Mouse (Mus musculus): ENCODE measurements around the gene Sbf2. TPM values are rescaled to one million over a fixed set of nuclear protein-coding genes. Genes with fewer than 3 reads are reported as not detected.
"Not testable (repeated sequence)": the region's sequence is repeated elsewhere in the genome, so short reads cannot be mapped to it uniquely, and the experiment has no call there.

Gene Sbf2
- polyA plus RNA-seq, 1 experiment from 2014 or later = 68.8 TPM

DNA sequence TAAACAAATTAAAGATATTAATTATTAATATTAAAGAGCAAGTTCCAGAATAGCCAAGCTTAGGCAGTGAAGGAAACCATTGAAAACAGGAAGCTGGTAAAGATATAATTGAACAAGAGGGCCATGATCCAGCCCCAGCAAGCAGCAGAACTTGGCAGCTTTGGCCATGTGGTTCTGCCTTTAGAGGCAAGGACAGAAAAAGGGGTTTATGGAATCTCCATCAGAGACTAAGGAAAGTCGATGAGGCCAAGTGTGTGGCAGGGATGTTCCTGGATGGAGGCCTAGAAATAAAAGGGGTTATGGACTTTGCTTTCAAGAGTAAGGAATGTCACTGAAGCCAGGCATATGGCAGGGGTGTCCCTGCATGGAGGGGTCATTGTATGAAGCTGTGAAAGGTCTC lies 198.4 kb downstream of the Sbf2 start:
- no peak overlapping the region for H3K9ac ChIP-seq (replicated peaks)
- peaks cover 9% of the 10 kb centered on the region for H3K36me3 ChIP-seq
- no peak overlapping the region for H3K4me2 ChIP-seq (replicated peaks)
- H3K9me3 ChIP-seq = no peaks in the 10 kb centered on the region
- no peak overlapping the region for H3K27ac ChIP-seq (replicated peaks)
- ATAC-seq (replicated peaks) = no peak
- no peaks in the 10 kb centered on the region for H3K4me1 ChIP-seq
- no peak overlapping the region for H3K4me3 ChIP-seq
- H3K27me3 ChIP-seq = no peaks in the 10 kb centered on the region
- WGBS = 94% methylated on average over 1 of the region's 1 CpGs

GRCm38 (mm10) chr7:110414276-110414675 lies 200.4 kb downstream of the Sbf2 start:
- Histone ChIP-seq H3K4me3 (no peak overlapping the region), H3K36me3 (peaks cover 9% of the 10 kb centered on the region), H3K9ac (replicated peaks) (no peak overlapping the region), H3K27ac (replicated peaks) (no peak overlapping the region), H3K9me3 (no peaks in the 10 kb centered on the region), H3K4me1 (no peaks in the 10 kb centered on the region), H3K27me3 (no peaks in the 10 kb centered on the region), H3K4me2 (replicated peaks) (no peak overlapping the region)
- WGBS = 86% methylated on average over 5 of the region's 5 CpGs
- no peak for ATAC-seq (replicated peaks)

- WGBS = 92% methylated on average over 1 of the region's 1 CpGs
- H3K4me1 ChIP-seq = no peaks in the 10 kb centered on the region
- peaks cover 9% of the 10 kb centered on the region; the same call in 1 of the 2 replicates for H3K36me3 ChIP-seq
- no peaks in the 10 kb centered on the region for H3K9me3 ChIP-seq
- H3K27ac ChIP-seq (replicated peaks) = no peak overlapping the region
- H3K4me2 ChIP-seq (replicated peaks) = no peak overlapping the region
- ATAC-seq (replicated peaks) = no peak
- H3K9ac ChIP-seq (replicated peaks) = no peak overlapping the region
- no peaks in the 10 kb centered on the region for H3K27me3 ChIP-seq
- H3K4me3 ChIP-seq = no peak overlapping the region
Observed at GRCm38 (mm10) chr7:110402092-110402491, 212.6 kb downstream of the Sbf2 start.

- peaks cover 5% of the 10 kb centered on the region; the same call in 1 of the 2 replicates for H3K36me3 ChIP-seq
- no peaks in the 10 kb centered on the region for H3K27me3 ChIP-seq
- no peak for ATAC-seq (replicated peaks)
- H3K4me1 ChIP-seq = no peaks in the 10 kb centered on the region
- H3K4me3 ChIP-seq = no peak overlapping the region
- H3K27ac ChIP-seq (replicated peaks) = no peak overlapping the region
- WGBS = 76% methylated on average over 6 of the region's 6 CpGs
- no peak overlapping the region for H3K9ac ChIP-seq (replicated peaks)
- no peaks in the 10 kb centered on the region for H3K9me3 ChIP-seq
- no peak overlapping the region for H3K4me2 ChIP-seq (replicated peaks)
Observed at GRCm38 (mm10) chr7:110392576-110392975, 222.1 kb downstream of the Sbf2 start.

DNA sequence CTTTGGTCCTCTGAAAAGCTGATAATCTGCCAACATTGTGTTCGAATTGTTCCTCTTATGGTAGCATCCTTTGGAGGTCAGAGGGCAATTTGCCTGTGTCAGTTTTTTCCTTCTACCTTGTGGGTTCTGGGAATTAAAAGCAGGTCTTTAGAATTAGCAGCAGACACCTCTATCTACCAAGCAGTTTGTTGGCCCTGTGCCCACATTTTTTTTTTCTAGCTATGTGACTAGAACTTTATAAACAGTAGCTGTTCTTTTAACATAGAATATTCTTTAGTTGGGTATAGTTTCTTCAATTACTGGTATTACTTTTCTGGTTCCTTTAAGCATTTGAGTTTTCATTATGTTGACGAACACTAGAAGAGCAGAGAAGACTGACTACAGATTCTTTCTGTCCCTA lies 223.1 kb downstream of the Sbf2 start:
- no peak for ATAC-seq (replicated peaks)
- 87% methylated on average over 2 of the region's 2 CpGs for WGBS
- H3K4me3 ChIP-seq = no peak overlapping the region
- H3K4me1 ChIP-seq = no peaks in the 10 kb centered on the region
- no peak overlapping the region for H3K27ac ChIP-seq (replicated peaks)
- no peaks in the 10 kb centered on the region for H3K9me3 ChIP-seq
- H3K4me2 ChIP-seq (replicated peaks) = no peak overlapping the region
- H3K27me3 ChIP-seq = no peaks in the 10 kb centered on the region
- no peaks in the 10 kb centered on the region for H3K36me3 ChIP-seq
- no peak overlapping the region for H3K9ac ChIP-seq (replicated peaks)

GRCm38 (mm10) chr7:110388889-110389288 lies 225.8 kb downstream of the Sbf2 start:
- not testable (repeated sequence) for H3K36me3 ChIP-seq; H3K27ac ChIP-seq (replicated peaks); H3K9ac ChIP-seq (replicated peaks); H3K4me3 ChIP-seq; ATAC-seq (replicated peaks); H3K4me2 ChIP-seq (replicated peaks); H3K27me3 ChIP-seq; H3K4me1 ChIP-seq; H3K9me3 ChIP-seq
- 70% methylated on average over 2 of the region's 2 CpGs for WGBS

DNA sequence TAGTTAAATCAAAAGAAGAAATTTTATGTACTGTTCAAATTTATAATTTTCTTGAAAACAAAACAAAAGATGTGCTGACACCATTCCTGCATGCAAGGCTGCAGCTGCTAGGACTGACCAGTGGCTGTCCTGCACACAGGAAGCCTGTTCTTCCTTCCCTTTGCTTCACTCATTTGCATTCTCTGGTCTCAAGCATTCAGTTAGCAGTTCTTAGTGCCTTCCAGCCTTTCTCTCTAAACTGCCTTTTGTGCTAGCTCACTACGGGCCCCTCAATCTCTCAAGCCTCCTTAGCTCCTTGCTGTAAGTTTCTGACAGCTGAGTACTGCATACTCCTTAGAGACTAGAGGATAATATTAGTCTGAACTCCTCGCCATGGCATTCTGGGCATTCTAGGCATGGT lies 227.2 kb downstream of the Sbf2 start:
- H3K27me3 ChIP-seq = no peaks in the 10 kb centered on the region
- no peak overlapping the region for H3K27ac ChIP-seq (replicated peaks)
- H3K9me3 ChIP-seq = no peaks in the 10 kb centered on the region
- 45% methylated on average over 2 of the region's 2 CpGs for WGBS
- H3K9ac ChIP-seq (replicated peaks) = no peak overlapping the region
- H3K4me1 ChIP-seq = no peaks in the 10 kb centered on the region
- no peaks in the 10 kb centered on the region for H3K36me3 ChIP-seq
- H3K4me3 ChIP-seq = no peak overlapping the region
- no peak overlapping the region for H3K4me2 ChIP-seq (replicated peaks)
- no peak for ATAC-seq (replicated peaks)

- Histone ChIP-seq H3K4me2 (replicated peaks) (no peak overlapping the region), H3K9me3 (no peaks in the 10 kb centered on the region), H3K4me1 (no peaks in the 10 kb centered on the region), H3K9ac (replicated peaks) (no peak overlapping the region), H3K27me3 (no peaks in the 10 kb centered on the region), H3K4me3 (no peak overlapping the region), H3K36me3 (no peaks in the 10 kb centered on the region), H3K27ac (replicated peaks) (no peak overlapping the region)
- ATAC-seq (replicated peaks) = no peak
- WGBS = 95% methylated on average over 1 of the region's 1 CpGs
Observed at GRCm38 (mm10) chr7:110385482-110385881, 229.2 kb downstream of the Sbf2 start.

GRCm38 (mm10) chr7:110384343-110384742 lies 230.4 kb downstream of the Sbf2 start:
- Histone ChIP-seq H3K4me3 (no peak overlapping the region), H3K9me3 (no peaks in the 10 kb centered on the region), H3K4me2 (replicated peaks) (no peak overlapping the region), H3K9ac (replicated peaks) (no peak overlapping the region), H3K27ac (replicated peaks) (no peak overlapping the region), H3K36me3 (no peaks in the 10 kb centered on the region), H3K27me3 (no peaks in the 10 kb centered on the region), H3K4me1 (no peaks in the 10 kb centered on the region)
- ATAC-seq (replicated peaks) = no peak

GRCm38 (mm10) chr7:110381625-110382024 lies 233.1 kb downstream of the Sbf2 start:
- Histone ChIP-seq H3K36me3 (no peaks in the 10 kb centered on the region), H3K4me2 (replicated peaks) (no peak overlapping the region), H3K27ac (replicated peaks) (no peak overlapping the region), H3K9me3 (no peaks in the 10 kb centered on the region), H3K27me3 (no peaks in the 10 kb centered on the region), H3K4me1 (no peaks in the 10 kb centered on the region), H3K9ac (replicated peaks) (no peak overlapping the region), H3K4me3 (no peak overlapping the region)
- 91% methylated on average over 3 of the region's 3 CpGs for WGBS
- ATAC-seq (replicated peaks) = no peak

DNA sequence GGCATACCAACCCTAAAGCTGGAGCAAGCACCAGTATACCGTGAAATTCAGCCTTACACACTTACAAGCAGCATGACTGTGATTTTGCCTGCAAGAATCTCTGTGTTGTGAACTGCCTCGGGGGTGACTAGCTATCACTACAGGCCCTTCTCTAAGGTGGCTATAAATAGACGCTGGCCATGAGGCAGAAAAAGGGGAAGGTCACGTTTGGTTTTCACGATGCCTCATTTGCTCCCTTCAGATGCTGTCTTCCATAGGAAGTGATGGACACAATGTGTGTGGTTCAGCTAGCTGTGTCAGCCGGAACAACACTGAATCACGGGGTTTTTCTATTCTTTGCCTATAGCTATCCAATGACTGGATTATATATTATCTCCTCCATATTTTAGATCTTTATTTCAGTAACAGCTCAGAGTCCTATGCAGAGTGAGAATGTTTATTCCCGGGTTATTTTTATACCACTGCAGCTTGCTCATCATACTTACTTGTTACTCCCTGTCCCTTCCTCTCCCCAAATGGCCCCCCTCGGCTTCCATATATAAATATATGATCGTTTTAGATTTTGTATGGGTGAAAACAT lies 235.3 kb downstream of the Sbf2 start:
- H3K4me2 ChIP-seq (replicated peaks) = no peak overlapping the region
- no peaks in the 10 kb centered on the region for H3K9me3 ChIP-seq
- no peaks in the 10 kb centered on the region for H3K4me1 ChIP-seq
- peaks cover 12% of the 10 kb centered on the region; the same call in 1 of the 2 replicates for H3K36me3 ChIP-seq
- no peak for ATAC-seq (replicated peaks)
- H3K9ac ChIP-seq (replicated peaks) = no peak overlapping the region
- no peak overlapping the region for H3K27ac ChIP-seq (replicated peaks)
- H3K4me3 ChIP-seq = no peak overlapping the region
- WGBS = 85% methylated on average over 10 of the region's 10 CpGs
- no peaks in the 10 kb centered on the region for H3K27me3 ChIP-seq

DNA sequence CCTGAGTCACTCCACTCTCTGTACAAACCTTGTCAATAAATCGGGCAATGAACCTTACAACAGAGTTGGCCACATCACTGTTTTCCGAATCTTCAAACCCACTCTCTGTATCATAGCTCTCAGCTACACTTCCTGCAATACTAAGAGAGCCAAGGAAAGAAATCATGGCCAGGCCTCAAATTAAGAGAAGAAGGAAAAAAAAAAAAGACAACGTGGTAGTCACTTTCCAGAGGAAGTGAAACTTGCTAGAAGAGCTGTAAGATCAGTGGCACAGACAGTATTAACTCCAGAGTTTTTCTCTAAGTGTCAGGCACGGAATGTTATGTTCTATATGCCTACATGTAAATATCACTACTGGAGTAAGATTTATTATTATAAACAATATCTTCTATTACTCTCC lies 242.2 kb downstream of the Sbf2 start:
- 90% methylated on average over 4 of the region's 4 CpGs for WGBS
- H3K4me1 ChIP-seq = no peaks in the 10 kb centered on the region
- no peaks in the 10 kb centered on the region for H3K27me3 ChIP-seq
- H3K4me2 ChIP-seq (replicated peaks) = no peak overlapping the region
- no peaks in the 10 kb centered on the region for H3K9me3 ChIP-seq
- no peak for ATAC-seq (replicated peaks)
- no peak overlapping the region for H3K9ac ChIP-seq (replicated peaks)
- no peak overlapping the region for H3K27ac ChIP-seq (replicated peaks)
- H3K4me3 ChIP-seq = no peak overlapping the region
- H3K36me3 ChIP-seq = peaks cover 48% of the 10 kb centered on the region

DNA sequence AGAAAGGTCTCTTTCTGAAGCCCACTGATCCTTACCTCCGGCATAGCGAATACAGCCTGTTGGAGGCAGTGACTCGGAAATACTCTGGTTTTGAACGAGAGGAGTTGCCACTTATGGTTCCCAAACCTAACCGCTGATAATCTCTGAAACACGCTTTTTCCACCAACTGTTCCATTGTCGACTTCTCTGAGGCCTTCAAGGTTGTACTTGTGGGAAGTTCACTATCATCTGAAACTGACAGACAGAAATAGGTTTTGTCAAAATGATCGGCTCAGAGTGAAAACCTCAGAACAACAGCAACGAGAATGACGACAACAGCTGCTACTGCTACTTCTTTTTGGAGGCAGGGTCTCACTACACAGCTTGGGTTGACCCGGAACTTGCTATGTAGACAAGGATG lies 252.7 kb downstream of the Sbf2 start:
- WGBS = 91% methylated on average over 11 of the region's 11 CpGs
- Histone ChIP-seq H3K27me3 (no peaks in the 10 kb centered on the region), H3K4me3 (no peak overlapping the region), H3K27ac (replicated peaks) (no peak overlapping the region), H3K36me3 (peaks cover 46% of the 10 kb centered on the region), H3K9ac (replicated peaks) (no peak overlapping the region), H3K9me3 (no peaks in the 10 kb centered on the region), H3K4me1 (no peaks in the 10 kb centered on the region), H3K4me2 (replicated peaks) (no peak overlapping the region)
- ATAC-seq (replicated peaks) = no peak

All from forebrain, embryonic 15.5 days (tissue).